Mouse (Mus musculus) midbrain, embryonic 16.5 days (tissue): ENCODE measurements at regions not wholly inside any gene's neighbourhood (a gene's known extent, or its start where the extent isn't known, plus 50 kb on each side); places are given as distances from the start of the nearest gene placed in this dataset.
A peak's percentile ranks its signal among the peaks of the same experiment; 100 is the strongest.

Source experiments
- ATAC-seq: fragments of 200-750 bp; cut with Nextera tagmentation; 2 replicates; pipeline ENCODE4 v1.8.0; 2017; ENCODE audit warnings: moderate TSS enrichment
- H3K27ac ChIP-seq: fragments of 300-500 bp; sonication (generic); 2 replicates; pipeline ENCODE4 v1.5.1; 2014; ENCODE audit warnings: mild to moderate bottlenecking, low read length, mixed read lengths
- H3K27me3 ChIP-seq: fragments of 300-500 bp; sonication (generic); 2 replicates; pipeline ENCODE4 v1.6.1; 2014; ENCODE audit warnings: low read depth, low read length, mixed read lengths; ENCODE audit not compliant: control insufficient read depth, insufficient read depth
- H3K36me3 ChIP-seq: fragments of 300-500 bp; sonication (generic); 2 replicates; pipeline ENCODE4 v1.6.1; 2014; ENCODE audit warnings: mild to moderate bottlenecking, low read length, moderate library complexity, mixed read lengths; ENCODE audit not compliant: control insufficient read depth, insufficient read depth
- H3K4me1 ChIP-seq: fragments of 300-500 bp; sonication (generic); 2 replicates; pipeline ENCODE4 v1.6.1; 2014; ENCODE audit warnings: mild to moderate bottlenecking, low read length, mixed read lengths; ENCODE audit not compliant: control insufficient read depth, insufficient read depth
- H3K4me2 ChIP-seq: fragments of 300-500 bp; sonication (generic); 2 replicates; pipeline ENCODE4 v1.6.1; 2014; ENCODE audit warnings: mild to moderate bottlenecking, low read length, mixed read lengths
- H3K4me3 ChIP-seq: fragments of 300-500 bp; sonication (generic); 2 replicates; pipeline ENCODE4 v1.5.1; 2014; ENCODE audit warnings: low read depth, mild to moderate bottlenecking, low read length, moderate library complexity, mixed read lengths
- H3K9ac ChIP-seq: fragments of 300-500 bp; sonication (generic); 2 replicates; pipeline ENCODE4 v1.6.1; 2014; ENCODE audit warnings: low read depth, low read length, mixed read lengths
- H3K9me3 ChIP-seq: fragments of 300-500 bp; sonication (generic); replicated peaks from 2 replicates; pipeline ENCODE4 v1.6.1; 2014; ENCODE audit warnings: mild to moderate bottlenecking, low read length, mixed read lengths; ENCODE audit not compliant: control insufficient read depth, poor library complexity, severe bottlenecking
- WGBS: fragments of 180-500 bp; shearing (Covaris S2); extraction: QIAGEN DNeasy Blood & Tissue Kit; methylation state at CpG from one replicate; pipeline ENCODE4 v1.1.7; 2014; 5-methylcytosine and 5-hydroxymethylcytosine counted together

DNA sequence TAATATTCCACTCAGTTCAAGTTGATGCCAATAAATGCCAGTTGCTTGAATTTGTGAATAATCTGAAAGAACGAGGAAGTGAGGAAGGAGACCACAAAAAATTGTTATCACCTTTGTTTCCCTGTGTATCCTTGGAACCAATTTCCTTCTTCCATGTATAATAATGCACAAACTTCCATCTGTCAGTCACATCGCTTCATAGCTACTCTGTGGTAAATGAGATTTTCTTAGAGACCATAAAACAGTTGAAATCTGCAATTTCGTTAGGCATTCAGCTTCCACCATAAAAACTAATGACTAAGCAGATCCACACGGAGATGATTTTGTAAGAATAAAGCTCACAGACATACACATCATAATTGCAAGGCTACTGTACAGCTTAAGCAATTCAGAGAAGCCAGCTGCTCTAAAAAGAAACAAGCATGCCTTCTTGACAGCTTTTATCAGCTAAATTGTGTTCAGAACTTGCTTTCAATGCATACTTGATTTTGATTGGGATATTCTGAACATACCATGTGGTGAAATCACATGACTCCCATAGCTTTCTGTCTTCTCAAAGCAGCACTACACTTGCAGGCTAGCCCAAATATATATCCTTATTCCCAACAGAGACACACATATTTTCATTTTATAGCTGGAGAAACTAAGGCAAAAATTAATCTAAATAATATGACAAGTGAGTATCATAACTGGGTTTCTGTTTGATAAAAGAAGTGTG is 232.3 kb upstream of the Dlgap1 start:
- Histone ChIP-seq H3K9ac (no peak overlapping the region), H3K9me3 (no peaks in the 10 kb centered on the region), H3K27ac (no peak overlapping the region), H3K27me3 (no peaks in the 10 kb centered on the region), H3K4me2 (no peak overlapping the region), H3K4me1 (no peaks in the 10 kb centered on the region), H3K4me3 (no peak overlapping the region), H3K36me3 (no peaks in the 10 kb centered on the region)
- ATAC-seq: no peak
- 63% methylated on average over 4 of the region's 4 CpGs for WGBS

DNA sequence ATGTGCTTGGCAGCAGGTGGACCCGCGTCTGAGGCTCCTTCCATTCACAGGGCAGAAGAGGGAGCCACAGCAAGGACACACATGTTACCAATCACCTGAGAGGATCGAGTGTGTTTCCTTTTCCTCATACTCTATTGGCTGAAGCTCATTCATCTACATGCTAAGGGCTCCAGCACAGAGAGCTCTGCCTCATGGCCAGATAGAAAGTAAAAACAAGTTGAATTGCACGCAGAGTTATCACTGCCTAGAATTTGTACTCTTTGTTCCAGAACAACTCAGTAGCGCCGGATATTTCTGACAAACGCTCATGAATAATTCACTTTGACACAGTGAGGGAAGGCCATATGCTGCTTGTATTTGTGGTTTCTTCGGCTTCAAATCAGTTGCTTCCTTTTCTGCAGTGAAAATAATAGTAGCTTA is 199.9 kb upstream of the Dlgap1 start:
- H3K4me1 ChIP-seq: no peaks in the 10 kb centered on the region
- WGBS: 47% methylated on average over 8 of the region's 8 CpGs
- no peak overlapping the region for H3K27ac ChIP-seq
- no peak overlapping the region for H3K4me3 ChIP-seq
- peak; percentile 45; the same call in 1 of the 2 replicates for ATAC-seq
- H3K4me2 ChIP-seq: no peak overlapping the region
- no peaks in the 10 kb centered on the region for H3K27me3 ChIP-seq
- H3K9ac ChIP-seq: no peak overlapping the region
- H3K36me3 ChIP-seq: no peaks in the 10 kb centered on the region
- no peaks in the 10 kb centered on the region for H3K9me3 ChIP-seq

DNA sequence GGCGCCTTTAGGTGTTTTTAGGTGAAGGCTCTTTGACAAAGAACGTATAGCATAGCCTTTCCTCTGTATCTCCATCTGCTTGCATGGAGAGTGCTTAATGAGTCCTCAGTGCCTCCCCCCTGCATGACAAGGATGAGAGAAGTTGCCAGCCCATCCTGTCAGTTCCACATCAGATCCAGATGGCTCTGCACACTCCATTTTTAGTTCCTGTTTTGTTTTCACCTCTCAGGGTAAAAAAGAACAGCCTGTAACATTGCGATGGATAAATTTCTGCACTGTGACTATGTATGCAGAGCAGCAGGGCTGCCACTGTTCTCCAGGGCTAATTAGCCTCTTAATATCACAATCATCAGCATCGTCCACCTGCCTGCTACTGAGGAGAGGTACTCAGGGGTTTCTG is 198.8 kb upstream of the Dlgap1 start:
- WGBS: 76% methylated on average over 4 of the region's 4 CpGs
- no peaks in the 10 kb centered on the region for H3K36me3 ChIP-seq
- no peaks in the 10 kb centered on the region for H3K9me3 ChIP-seq
- H3K4me1 ChIP-seq: no peaks in the 10 kb centered on the region
- H3K4me3 ChIP-seq: no peak overlapping the region
- H3K27ac ChIP-seq: no peak overlapping the region
- H3K9ac ChIP-seq: no peak overlapping the region
- no peaks in the 10 kb centered on the region for H3K27me3 ChIP-seq
- H3K4me2 ChIP-seq: no peak overlapping the region
- ATAC-seq: no peak

DNA sequence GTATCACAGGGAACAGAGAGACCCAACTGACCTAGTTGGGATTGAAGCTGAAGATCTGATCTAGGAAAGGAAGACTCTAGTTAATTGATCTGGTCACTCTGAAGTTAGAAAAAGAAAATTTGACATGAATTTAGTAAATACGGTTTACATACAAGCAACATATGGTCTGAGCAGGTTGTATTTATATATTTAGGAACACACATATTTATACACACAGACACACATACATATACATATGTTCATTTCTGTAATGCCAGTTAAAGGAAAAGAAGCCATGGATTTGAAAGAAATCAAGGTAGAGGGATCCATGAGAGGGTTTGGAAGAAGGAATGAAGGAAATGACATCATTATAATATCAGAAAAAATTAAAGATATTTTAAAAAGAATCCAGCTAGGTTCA is 187.7 kb upstream of the Dlgap1 start:
- Histone ChIP-seq H3K9ac (no peak overlapping the region), H3K36me3 (no peaks in the 10 kb centered on the region), H3K9me3 (no peaks in the 10 kb centered on the region), H3K27me3 (no peaks in the 10 kb centered on the region), H3K4me3 (no peak overlapping the region), H3K27ac (no peak overlapping the region), H3K4me2 (no peak overlapping the region), H3K4me1 (no peaks in the 10 kb centered on the region)
- no peak for ATAC-seq
- WGBS: 88% methylated on average over 1 of the region's 1 CpGs

DNA sequence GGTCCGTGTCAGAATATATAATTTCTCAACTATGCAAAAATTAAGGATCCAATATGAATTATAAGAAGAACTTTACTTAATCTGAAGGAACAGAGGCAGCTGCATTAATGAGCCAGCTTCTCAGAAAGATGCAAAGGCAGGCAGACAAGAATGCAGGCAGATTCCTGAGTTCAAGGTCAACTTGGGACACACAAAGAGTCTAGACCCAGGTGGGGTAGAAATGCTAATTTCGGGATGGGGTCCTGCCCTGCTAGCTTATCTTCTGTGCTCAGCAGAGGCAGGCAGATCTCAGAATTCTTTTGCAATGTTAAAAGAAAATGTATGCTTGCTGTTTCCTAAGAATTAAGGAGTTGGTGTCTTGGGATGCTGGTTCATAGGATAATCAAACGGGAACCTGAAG is 181.9 kb upstream of the Dlgap1 start:
- WGBS: 87% methylated on average over 3 of the region's 3 CpGs
- no peaks in the 10 kb centered on the region for H3K4me1 ChIP-seq
- no peaks in the 10 kb centered on the region for H3K9me3 ChIP-seq
- no peak for ATAC-seq
- H3K9ac ChIP-seq: no peak overlapping the region
- no peak overlapping the region for H3K4me2 ChIP-seq
- H3K27me3 ChIP-seq: no peaks in the 10 kb centered on the region
- no peak overlapping the region for H3K27ac ChIP-seq
- no peak overlapping the region for H3K4me3 ChIP-seq
- no peaks in the 10 kb centered on the region for H3K36me3 ChIP-seq

DNA sequence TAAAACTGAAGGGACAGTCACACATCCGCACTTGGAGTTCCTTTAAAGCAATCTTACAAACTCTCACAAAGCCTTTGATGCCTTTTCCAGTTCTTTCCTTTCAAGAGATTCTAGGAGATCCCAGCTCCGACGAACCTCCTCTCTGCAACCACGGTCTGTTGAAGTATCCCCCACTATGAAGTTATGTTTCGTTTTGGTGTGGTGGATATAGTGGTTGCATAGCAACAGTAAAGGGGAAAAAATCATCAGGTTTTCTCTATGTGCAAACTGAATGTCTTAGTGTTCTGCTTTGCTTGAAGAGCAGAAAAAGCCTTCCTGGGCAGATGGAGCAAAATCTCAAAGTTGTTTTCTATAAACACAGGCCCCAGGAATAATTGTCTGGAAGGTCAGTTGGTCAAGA is 147.4 kb upstream of the Dlgap1 start:
- Histone ChIP-seq H3K4me2 (no peak overlapping the region), H3K4me3 (no peak overlapping the region), H3K27me3 (no peaks in the 10 kb centered on the region), H3K27ac (no peak overlapping the region), H3K9me3 (no peaks in the 10 kb centered on the region), H3K36me3 (no peaks in the 10 kb centered on the region), H3K4me1 (no peaks in the 10 kb centered on the region), H3K9ac (no peak overlapping the region)
- ATAC-seq: no peak
- 66% methylated on average over 5 of the region's 5 CpGs for WGBS

DNA sequence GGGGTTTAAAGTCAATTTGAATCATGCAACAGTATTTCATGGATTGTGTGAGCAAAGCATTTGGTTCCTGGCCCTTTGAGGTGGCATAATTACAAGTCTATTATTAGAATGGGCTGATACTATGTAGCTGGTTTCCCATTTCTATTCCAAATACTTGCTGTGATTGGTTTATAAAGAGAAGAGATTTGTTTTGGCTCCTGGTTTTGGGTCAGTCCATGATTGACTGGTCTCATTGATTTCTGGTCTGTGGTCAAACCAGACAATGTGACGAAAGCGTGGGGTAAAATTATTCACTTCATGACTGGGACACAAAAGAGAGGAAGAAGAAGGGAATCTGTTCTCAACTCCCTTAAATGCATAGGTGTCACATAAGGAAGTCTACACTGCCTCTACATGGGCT is 147.0 kb upstream of the Dlgap1 start:
- no peaks in the 10 kb centered on the region for H3K9me3 ChIP-seq
- no peak overlapping the region for H3K4me3 ChIP-seq
- ATAC-seq: no peak
- no peaks in the 10 kb centered on the region for H3K27me3 ChIP-seq
- no peak overlapping the region for H3K9ac ChIP-seq
- no peaks in the 10 kb centered on the region for H3K36me3 ChIP-seq
- H3K27ac ChIP-seq: no peak overlapping the region
- H3K4me2 ChIP-seq: no peak overlapping the region
- WGBS: 73% methylated on average over 2 of the region's 2 CpGs
- H3K4me1 ChIP-seq: no peaks in the 10 kb centered on the region

DNA sequence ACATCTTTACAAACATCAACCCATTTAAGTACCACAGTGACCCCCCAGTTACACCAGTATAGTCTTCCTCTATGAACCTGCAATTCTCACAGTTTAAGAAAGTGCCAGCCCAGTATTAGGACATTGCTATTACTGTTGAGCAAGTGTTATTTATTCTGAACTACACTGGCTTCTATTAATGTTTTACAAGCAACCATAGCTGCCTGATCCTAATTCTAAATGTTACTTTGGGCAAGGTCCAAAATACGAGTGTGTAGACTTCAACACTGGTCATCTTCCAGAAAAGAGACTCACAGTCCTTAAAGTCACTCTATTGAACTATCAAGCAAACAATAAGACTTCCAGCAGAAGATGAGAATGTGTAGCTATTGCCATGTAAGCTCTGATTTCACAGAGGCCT is 146.0 kb upstream of the Dlgap1 start:
- no peaks in the 10 kb centered on the region for H3K36me3 ChIP-seq
- WGBS: 70% methylated on average over 1 of the region's 1 CpGs

DNA sequence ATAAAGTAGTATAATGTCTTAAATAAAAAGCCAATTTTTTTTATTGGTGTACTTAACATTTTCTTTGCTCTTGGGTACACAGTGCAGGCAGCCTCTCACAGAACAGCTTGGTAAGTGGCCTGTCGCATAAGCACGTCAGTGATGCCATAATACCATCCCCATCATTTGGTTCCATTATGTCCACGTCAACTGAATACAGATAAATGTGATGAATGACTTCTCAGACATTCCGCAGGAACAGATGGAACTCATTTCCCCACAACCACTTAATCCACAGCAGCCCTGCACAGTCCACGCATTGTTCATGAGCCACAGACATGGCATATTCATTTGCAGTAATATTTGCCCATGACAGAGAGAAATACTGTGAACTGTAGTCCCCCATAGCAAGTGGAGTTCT is 127.6 kb upstream of the Dlgap1 start:
- Histone ChIP-seq H3K36me3 (no peaks in the 10 kb centered on the region), H3K9me3 (no peaks in the 10 kb centered on the region), H3K27ac (no peak overlapping the region), H3K4me3 (no peak overlapping the region), H3K4me1 (no peaks in the 10 kb centered on the region), H3K27me3 (no peaks in the 10 kb centered on the region), H3K9ac (no peak overlapping the region), H3K4me2 (no peak overlapping the region)
- 72% methylated on average over 5 of the region's 5 CpGs for WGBS
- ATAC-seq: no peak

More for the DNA sequence above, 146.0 kb upstream of the Dlgap1 start:
- Histone ChIP-seq H3K27me3 (no peaks in the 10 kb centered on the region), H3K27ac (no peak overlapping the region), H3K4me1 (no peaks in the 10 kb centered on the region), H3K9ac (no peak overlapping the region), H3K4me3 (no peak overlapping the region), H3K9me3 (no peaks in the 10 kb centered on the region), H3K4me2 (no peak overlapping the region)
- no peak for ATAC-seq
